Mouse (Mus musculus) embryonic fibroblast, embryonic 13.5 days (primary cell): ENCODE results near the gene Diaph2.

Source experiments
- CTCF ChIP-seq: IDR thresholded peaks from 2 replicates; pipeline ENCODE4 v1.5.1; 2011; ENCODE audit warnings: mild to moderate bottlenecking, control low read depth, low read length, moderate library complexity, borderline replicate concordance; ENCODE audit not compliant: insufficient read depth
- POLR2A ChIP-seq: IDR thresholded peaks from 2 replicates; pipeline ENCODE4 v1.6.1; 2011; ENCODE audit warnings: low read depth, mild to moderate bottlenecking, control low read depth, low read length, moderate library complexity

- TF ChIP-seq CTCF: no peak
- no peak for TF ChIP-seq POLR2A
Measured at GRCm38 (mm10) chrX:130287032-130287431, 537.5 kb downstream of the Diaph2 start.
